Mouse (Mus musculus) kidney, postnatal 0 days (tissue): ENCODE measurements around the gene Lima1. TPM values are rescaled to one million over a fixed set of nuclear protein-coding genes. Genes with fewer than 3 reads are reported as not detected.

Source experiments
- ATAC-seq: fragments of 200-750 bp; cut with Nextera tagmentation; replicated peaks from 2 replicates; pipeline ENCODE4 v1.8.0; 2017; ENCODE audit warnings: low read depth, moderate number of reproducible peaks, moderate TSS enrichment, moderate library complexity; ENCODE audit not compliant: low FRiP score
- DNase-seq: peaks from one replicate; pipeline ENCODE4 v3.0.0-alpha.2; 2016; ENCODE audit warnings: low spot score
- H3K27ac ChIP-seq: fragments of 300-500 bp; sonication (generic); 2 replicates; pipeline ENCODE4 v1.5.1; 2014; ENCODE audit warnings: mild to moderate bottlenecking
- H3K27me3 ChIP-seq: fragments of 300-500 bp; sonication (generic); 2 replicates; pipeline ENCODE4 v1.6.1; 2014; ENCODE audit warnings: low read length, mixed read lengths; ENCODE audit not compliant: insufficient read depth
- H3K36me3 ChIP-seq: fragments of 300-500 bp; sonication (generic); 2 replicates; pipeline ENCODE4 v1.6.1; 2014; ENCODE audit warnings: low read length, mixed read lengths; ENCODE audit not compliant: insufficient read depth
- H3K4me1 ChIP-seq: fragments of 300-500 bp; sonication (generic); replicated peaks from 2 replicates; pipeline ENCODE4 v1.6.1; 2014; ENCODE audit warnings: antibody characterized with exemption, low read length, mixed read lengths; ENCODE audit not compliant: insufficient read depth
- H3K4me2 ChIP-seq: fragments of 300-500 bp; sonication (generic); 2 replicates; pipeline ENCODE4 v1.6.1; 2014; ENCODE audit warnings: mild to moderate bottlenecking, low read length, moderate library complexity, mixed read lengths
- H3K4me3 ChIP-seq: fragments of 300-500 bp; sonication (generic); replicated peaks from 2 replicates; pipeline ENCODE4 v1.5.1; 2014; ENCODE audit warnings: low read depth, low read length
- H3K9ac ChIP-seq: fragments of 300-500 bp; sonication (generic); 2 replicates; pipeline ENCODE4 v1.6.1; 2014; ENCODE audit warnings: low read depth, low read length
- H3K9me3 ChIP-seq: fragments of 300-500 bp; sonication (generic); replicated peaks from 2 replicates; pipeline ENCODE4 v1.6.1; 2016; ENCODE audit warnings: low read length, inconsistent platforms, mixed read lengths
- CTCF ChIP-seq: IDR thresholded peaks from 2 replicates; pipeline ENCODE4 v1.5.1; 2016; ENCODE audit warnings: antibody characterized with exemption, low read depth, mild to moderate bottlenecking, moderate library complexity
- WGBS: fragments of 180-500 bp; shearing (Covaris S2); extraction: QIAGEN DNeasy Blood & Tissue Kit; methylation state at CpG from one replicate; pipeline ENCODE4 v1.1.7; 2014; 5-methylcytosine and 5-hydroxymethylcytosine counted together
- polyA plus RNA-seq: library from polyadenylated mRNA; unstranded; fragments of >200 nt; fragmentation: Nextera tagmentation; extraction: Ambion mirVana; gene quantifications from 2 replicates; pipeline ENCODE4 v1.2.1, GENCODE M21; 2015

Gene Lima1
- polyA plus RNA-seq, 1 experiment from 2014 or later: 42.8 TPM

GRCm38 (mm10) chr15:99907514-99907913, 32.3 kb upstream of the Lima1 start:
- no peaks in the 10 kb centered on the region for H3K9me3 ChIP-seq
- ATAC-seq (no peak), DNase-seq (no peak)
- no peaks in the 10 kb centered on the region for H3K4me1 ChIP-seq
- H3K27ac ChIP-seq: no peak overlapping the region
- WGBS: 39% methylated on average over 1 of the region's 1 CpGs
- no peak overlapping the region for H3K4me2 ChIP-seq
- no peaks in the 10 kb centered on the region for H3K27me3 ChIP-seq
- TF ChIP-seq CTCF: no peak
- H3K36me3 ChIP-seq: no peaks in the 10 kb centered on the region
- no peak overlapping the region for H3K4me3 ChIP-seq
- H3K9ac ChIP-seq: no peak overlapping the region

- ATAC-seq: no peak
- no peaks in the 10 kb centered on the region for H3K36me3 ChIP-seq
- no peaks in the 10 kb centered on the region for H3K27me3 ChIP-seq
- H3K9ac ChIP-seq: no peak overlapping the region
- H3K27ac ChIP-seq: no peak overlapping the region
- H3K9me3 ChIP-seq: no peaks in the 10 kb centered on the region
- no peak for DNase-seq
- H3K4me2 ChIP-seq: no peak overlapping the region
- H3K4me3 ChIP-seq: no peak overlapping the region
- no peaks in the 10 kb centered on the region for H3K4me1 ChIP-seq
- WGBS: 57% methylated on average over 4 of the region's 4 CpGs
- TF ChIP-seq CTCF: no peak
These were observed 31.8 kb upstream of the Lima1 start for GRCm38 (mm10) chr15:99907041-99907440.

DNA sequence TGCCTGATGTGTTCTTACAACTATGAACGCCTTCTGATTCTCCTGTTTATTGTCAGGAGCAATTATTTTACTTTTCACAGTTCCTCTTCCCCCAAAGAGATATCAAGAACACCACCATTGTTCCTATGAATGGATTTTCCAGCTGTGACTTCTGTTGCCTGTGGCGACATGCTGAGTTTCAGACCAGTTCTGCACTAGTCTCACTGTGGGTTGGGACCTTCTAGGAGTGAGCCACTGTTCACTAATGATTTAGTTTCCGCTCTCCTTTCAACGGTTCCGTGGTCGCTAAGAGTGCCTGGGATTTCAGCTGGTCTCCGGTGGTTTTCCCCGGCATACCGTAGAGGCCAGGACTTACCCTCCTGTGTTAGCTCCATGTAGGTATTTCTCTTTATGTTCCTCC, 29.6 kb upstream of the Lima1 start:
- ATAC-seq: no peak
- H3K4me2 ChIP-seq: no peak overlapping the region
- H3K4me3 ChIP-seq: no peak overlapping the region
- no peak overlapping the region for H3K9ac ChIP-seq
- DNase-seq: no peak
- WGBS: 82% methylated on average over 9 of the region's 9 CpGs
- H3K4me1 ChIP-seq: no peaks in the 10 kb centered on the region
- no peaks in the 10 kb centered on the region for H3K36me3 ChIP-seq
- no peak overlapping the region for H3K27ac ChIP-seq
- H3K9me3 ChIP-seq: no peaks in the 10 kb centered on the region
- H3K27me3 ChIP-seq: no peaks in the 10 kb centered on the region
- TF ChIP-seq CTCF: no peak

GRCm38 (mm10) chr15:99904333-99904732, 29.1 kb upstream of the Lima1 start:
- no peaks in the 10 kb centered on the region for H3K4me1 ChIP-seq
- H3K9me3 ChIP-seq: no peaks in the 10 kb centered on the region
- no peaks in the 10 kb centered on the region for H3K36me3 ChIP-seq
- H3K4me2 ChIP-seq: no peak overlapping the region
- H3K4me3 ChIP-seq: no peak overlapping the region
- H3K9ac ChIP-seq: no peak overlapping the region
- DNase-seq: peak; percentile 92
- no peaks in the 10 kb centered on the region for H3K27me3 ChIP-seq
- 0% methylated on average over 4 of the region's 4 CpGs for WGBS
- no peak for ATAC-seq
- TF ChIP-seq CTCF: peak; percentile 96
- H3K27ac ChIP-seq: no peak overlapping the region

DNA sequence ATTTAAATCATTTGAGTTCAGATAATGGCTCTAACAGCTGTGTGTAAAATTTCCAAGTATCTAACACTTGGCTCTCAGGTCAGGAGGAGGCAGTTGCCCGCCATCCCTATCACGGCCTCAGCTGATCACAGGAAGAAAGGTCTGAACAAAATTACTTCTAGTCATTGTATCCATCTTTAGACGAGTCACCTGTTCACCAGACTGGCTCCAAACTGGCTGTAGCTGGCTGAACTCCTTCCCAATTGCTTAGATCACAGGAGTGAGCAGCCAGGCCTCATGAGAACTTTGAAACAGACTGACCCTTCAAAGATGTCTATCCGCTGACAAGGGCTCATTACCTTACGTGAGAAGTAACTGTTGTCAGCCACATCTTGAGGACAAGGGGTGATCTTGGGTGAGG, 28.0 kb upstream of the Lima1 start:
- Histone ChIP-seq H3K36me3 (no peaks in the 10 kb centered on the region), H3K4me3 (no peak overlapping the region), H3K4me1 (no peaks in the 10 kb centered on the region), H3K27ac (no peak overlapping the region), H3K9ac (no peak overlapping the region), H3K4me2 (no peak overlapping the region), H3K9me3 (no peaks in the 10 kb centered on the region), H3K27me3 (no peaks in the 10 kb centered on the region)
- no peak for ATAC-seq
- no peak for TF ChIP-seq CTCF
- WGBS: 68% methylated on average over 5 of the region's 5 CpGs
- DNase-seq: no peak

GRCm38 (mm10) chr15:99902786-99903185, 27.5 kb upstream of the Lima1 start:
- H3K4me1 ChIP-seq: no peaks in the 10 kb centered on the region
- H3K9me3 ChIP-seq: no peaks in the 10 kb centered on the region
- no peaks in the 10 kb centered on the region for H3K36me3 ChIP-seq
- no peak overlapping the region for H3K4me2 ChIP-seq
- 65% methylated on average over 5 of the region's 5 CpGs for WGBS
- H3K27me3 ChIP-seq: no peaks in the 10 kb centered on the region
- H3K9ac ChIP-seq: no peak overlapping the region
- no peak overlapping the region for H3K27ac ChIP-seq
- ATAC-seq (no peak), DNase-seq (no peak)
- TF ChIP-seq CTCF: no peak
- no peak overlapping the region for H3K4me3 ChIP-seq

DNA sequence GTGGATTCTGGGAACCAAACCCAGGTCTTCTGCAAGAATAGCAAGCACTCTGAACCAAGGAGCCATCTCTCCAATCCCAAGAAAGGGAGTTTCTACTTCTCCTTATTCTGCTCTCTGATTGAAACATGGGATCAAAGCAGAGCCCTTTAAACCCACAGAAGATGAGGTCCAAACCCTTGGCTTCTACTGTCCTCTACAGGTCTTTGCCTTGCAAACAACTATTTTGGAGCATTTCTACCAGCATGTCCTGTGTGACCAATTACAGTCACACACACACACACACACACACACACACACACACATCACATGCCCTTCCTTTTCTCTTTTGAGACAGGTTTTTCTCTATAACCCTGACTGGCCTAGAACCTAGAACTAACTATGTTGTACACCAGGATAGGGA, 21.4 kb upstream of the Lima1 start:
- no peak for ATAC-seq
- peak; percentile 56 for TF ChIP-seq CTCF
- H3K9ac ChIP-seq: no peak overlapping the region
- no peak overlapping the region for H3K4me3 ChIP-seq
- no peaks in the 10 kb centered on the region for H3K36me3 ChIP-seq
- no peak overlapping the region for H3K4me2 ChIP-seq
- no peaks in the 10 kb centered on the region for H3K27me3 ChIP-seq
- DNase-seq: no peak
- H3K27ac ChIP-seq: no peak overlapping the region
- no peaks in the 10 kb centered on the region for H3K9me3 ChIP-seq
- no peaks in the 10 kb centered on the region for H3K4me1 ChIP-seq
